Mouse (Mus musculus): ENCODE measurements around the gene Flywch1. TPM values are rescaled to one million over a fixed set of nuclear protein-coding genes. Genes with fewer than 3 reads are reported as not detected.
A peak's percentile ranks its signal among the peaks of the same experiment; 100 is the strongest.

The Flywch1 gene
- polyA plus RNA-seq, 1 experiment from 2014 or later = 72.1 TPM

DNA sequence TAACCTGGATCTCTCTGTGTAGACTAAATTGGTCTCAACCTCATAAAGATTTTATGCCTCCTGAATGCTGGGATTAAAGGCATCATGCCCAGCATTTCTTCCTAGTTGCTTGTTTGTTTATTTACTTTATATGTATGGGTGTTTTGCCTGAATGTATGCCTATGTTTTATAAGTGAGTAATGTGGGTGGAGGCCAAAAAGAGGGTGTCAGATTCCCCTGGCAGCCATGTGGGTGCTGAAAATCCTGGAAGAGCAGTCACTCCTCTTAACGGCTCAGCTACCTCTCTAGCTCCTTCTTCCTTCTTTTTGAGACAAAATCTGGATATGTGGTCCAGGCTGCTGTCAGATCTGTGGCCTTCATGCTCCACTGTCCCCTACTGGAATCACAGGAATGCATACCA is 41.0 kb downstream of the Flywch1 start:
- Histone ChIP-seq H3K4me2 (replicated peaks) (no peak overlapping the region), H3K27ac (replicated peaks) (no peak overlapping the region), H3K4me1 (peaks cover 12% of the 10 kb centered on the region; the same call in 1 of the 2 replicates), H3K9ac (no peak overlapping the region), H3K36me3 (peaks cover 3% of the 10 kb centered on the region; the same call in 1 of the 2 replicates), H3K9me3 (replicated peaks) (no peaks in the 10 kb centered on the region), H3K27me3 (no peaks in the 10 kb centered on the region), H3K4me3 (replicated peaks) (no peak overlapping the region)
- no peak for ATAC-seq (ENCODE audit: insufficient number of reproducible peaks, low FRiP score, low TSS enrichment, low read depth)
- WGBS = 20% methylated on average over 1 of the region's 1 CpGs

DNA sequence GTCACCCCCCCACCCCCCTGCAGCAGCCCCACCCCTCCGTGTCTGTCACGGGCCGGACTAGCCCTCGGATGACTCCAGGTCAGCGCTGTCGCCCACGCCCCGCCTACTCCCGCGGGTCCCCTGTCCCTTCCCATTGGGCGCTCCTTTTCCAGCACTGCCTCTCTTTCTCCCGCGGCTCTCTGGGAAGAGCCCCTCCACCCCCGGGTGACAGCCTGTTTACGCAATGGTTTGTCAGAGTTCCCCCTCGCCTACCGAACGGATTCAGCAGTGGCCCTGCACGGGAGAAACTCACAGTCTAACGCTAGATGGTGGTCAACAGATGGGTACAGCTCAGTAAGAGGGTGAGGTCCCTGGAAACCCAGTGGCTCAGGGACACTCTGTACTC is 44.7 kb downstream of the Flywch1 start:
- no peaks in the 10 kb centered on the region for H3K27me3 ChIP-seq
- under 1% methylated on average over 20 of the region's 20 CpGs for WGBS
- no peaks in the 10 kb centered on the region for H3K36me3 ChIP-seq
- ATAC-seq (ENCODE audit: insufficient number of reproducible peaks, low FRiP score, low TSS enrichment, low read depth) = peak; percentile 86
- peaks cover 13% of the 10 kb centered on the region; the same call in 1 of the 2 replicates for H3K4me1 ChIP-seq
- no peaks in the 10 kb centered on the region for H3K9me3 ChIP-seq (replicated peaks)
- peak overlapping the region; percentile 71 for H3K27ac ChIP-seq (replicated peaks)
- peak overlapping the region; percentile 82 for H3K4me2 ChIP-seq (replicated peaks)
- peak overlapping the region; percentile 95 for H3K4me3 ChIP-seq (replicated peaks)
- H3K9ac ChIP-seq = peak overlapping the region; percentile 55

DNA sequence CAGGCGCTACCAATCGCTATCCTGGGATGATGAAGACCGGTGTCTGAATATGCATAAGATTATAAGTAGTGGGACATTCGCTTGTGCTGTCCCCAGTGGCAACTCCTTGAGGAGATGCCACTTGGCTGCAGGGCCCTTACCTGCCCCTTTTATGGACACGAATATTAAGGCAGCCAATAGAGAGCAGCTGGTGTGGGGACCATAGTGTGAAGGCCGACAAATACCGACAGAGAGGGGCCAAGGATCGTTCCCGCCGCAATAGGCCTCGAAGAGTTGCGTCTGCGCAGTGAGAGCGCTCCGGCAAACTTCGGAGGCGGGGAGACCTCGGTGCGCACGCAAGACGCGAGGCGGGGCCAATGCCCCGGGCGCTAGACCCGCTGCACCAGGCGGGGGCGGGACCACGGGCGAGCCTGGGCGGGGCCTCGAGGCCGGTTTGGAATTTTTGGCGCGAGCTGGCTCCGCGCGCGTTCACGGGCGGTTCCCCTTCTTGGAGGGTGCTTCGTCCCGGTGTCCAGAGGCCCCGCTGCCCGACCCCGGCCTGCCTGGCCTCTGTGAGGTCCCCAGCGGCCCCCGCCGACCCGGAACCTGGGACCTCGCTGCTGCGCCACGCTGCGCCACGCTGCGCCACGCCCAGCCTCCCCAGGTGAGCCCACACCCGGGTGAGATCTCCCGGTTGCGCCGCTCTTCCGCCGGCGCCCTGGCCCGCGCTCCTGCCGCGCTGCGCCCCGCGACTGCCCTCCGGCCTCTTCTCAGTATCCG is 45.2 kb downstream of the Flywch1 start, which contains the start of gene Pkmyt1:
Gene Pkmyt1, plus strand, starts transcription at position 338 of the 759 bp plus-strand sequence.
- peak within 1 kb of the TSS; percentile 71 for H3K27ac ChIP-seq (replicated peaks)
- peak; percentile 94 for ATAC-seq (ENCODE audit: insufficient number of reproducible peaks, low FRiP score, low TSS enrichment, low read depth)
- H3K4me2 ChIP-seq (replicated peaks) = peak within 1 kb of the TSS; percentile 82
- H3K36me3 ChIP-seq = no peaks in the 10 kb centered on the region
- H3K4me3 ChIP-seq (replicated peaks) = peak within 1 kb of the TSS; percentile 95
- peaks cover 13% of the 10 kb centered on the region; the same call in 1 of the 2 replicates for H3K4me1 ChIP-seq
- no peaks in the 10 kb centered on the region for H3K9me3 ChIP-seq (replicated peaks)
- H3K9ac ChIP-seq = peak within 1 kb of the TSS; percentile 55
- WGBS = under 1% methylated on average over 71 of the region's 73 CpGs
- H3K27me3 ChIP-seq = no peaks in the 10 kb centered on the region

DNA sequence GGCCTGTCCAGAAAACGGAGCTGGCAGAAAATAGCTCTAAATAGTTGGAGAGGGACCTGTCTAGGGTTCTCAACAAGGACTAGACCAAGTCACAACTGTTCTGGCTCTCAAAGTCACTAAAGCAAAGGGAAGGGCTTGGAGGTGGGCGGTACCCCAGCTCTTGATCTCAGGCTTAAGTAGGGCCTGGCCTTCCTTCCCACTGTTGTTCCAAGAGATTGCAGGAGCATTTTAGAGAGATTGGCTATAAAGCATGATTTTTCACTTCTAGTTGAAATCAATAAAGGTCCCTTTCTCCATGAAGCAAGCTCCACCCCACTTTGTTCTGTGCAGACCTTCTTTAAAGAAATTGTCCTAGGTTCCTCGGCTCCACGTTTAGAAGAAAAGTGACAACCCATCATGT is 45.9 kb downstream of the Flywch1 start:
- peak overlapping the region; percentile 82 for H3K4me2 ChIP-seq (replicated peaks)
- H3K4me1 ChIP-seq = peaks cover 13% of the 10 kb centered on the region; the same call in 1 of the 2 replicates
- H3K36me3 ChIP-seq = no peaks in the 10 kb centered on the region
- 62% methylated on average over 4 of the region's 4 CpGs for WGBS
- H3K9ac ChIP-seq = peak overlapping the region; percentile 55
- H3K4me3 ChIP-seq (replicated peaks) = peak overlapping the region; percentile 95
- no peak for ATAC-seq (ENCODE audit: insufficient number of reproducible peaks, low FRiP score, low TSS enrichment, low read depth)
- no peaks in the 10 kb centered on the region for H3K9me3 ChIP-seq (replicated peaks)
- peak overlapping the region; percentile 71 for H3K27ac ChIP-seq (replicated peaks)
- H3K27me3 ChIP-seq = no peaks in the 10 kb centered on the region

DNA sequence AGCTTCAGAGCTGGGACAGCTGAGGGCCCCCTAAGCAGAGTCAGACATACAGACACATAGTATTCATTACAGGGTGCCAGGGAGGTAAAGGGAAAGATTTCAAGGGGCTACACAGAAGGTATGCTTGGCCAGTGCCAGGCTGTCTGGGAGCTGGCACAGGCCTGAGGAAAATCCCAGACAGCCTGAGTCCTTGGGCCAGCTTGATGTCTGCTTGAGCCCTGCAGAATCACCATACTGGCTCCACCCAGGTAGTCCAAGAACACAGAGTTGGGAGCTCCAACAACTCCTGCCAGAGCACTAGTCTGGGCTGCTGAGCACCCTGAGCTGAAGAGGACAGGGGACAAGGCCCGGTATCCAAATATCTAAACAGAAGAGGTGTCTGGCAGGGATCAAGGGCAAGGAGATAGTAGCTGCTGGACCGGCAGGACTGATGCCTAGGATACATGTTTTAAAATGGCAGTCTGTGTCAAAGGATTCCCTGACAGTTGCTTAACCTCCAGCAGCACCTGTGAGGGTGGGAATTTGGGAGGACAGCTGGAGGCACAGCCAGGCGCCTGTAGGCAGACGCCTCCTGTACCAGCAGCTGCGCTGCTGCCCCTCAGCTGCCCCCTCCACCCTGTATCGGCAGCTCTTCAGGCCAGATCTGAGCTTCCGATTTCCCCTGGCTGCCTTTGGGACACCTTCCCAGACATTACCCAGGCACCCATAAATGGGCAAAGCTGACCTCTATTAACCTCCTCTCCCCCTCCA is 48.9 kb downstream of the Flywch1 start, which contains the start of gene 1520401A03Rik:
Gene 1520401A03Rik, minus strand, starts transcription at position 408 of the 750 bp plus-strand sequence.
- no peak within 1 kb of the TSS for H3K4me3 ChIP-seq (replicated peaks)
- no peaks in the 10 kb centered on the region for H3K36me3 ChIP-seq
- H3K9ac ChIP-seq = no peak within 1 kb of the TSS
- H3K4me1 ChIP-seq = peaks cover 12% of the 10 kb centered on the region; the same call in 1 of the 2 replicates
- no peak for ATAC-seq (ENCODE audit: insufficient number of reproducible peaks, low FRiP score, low TSS enrichment, low read depth)
- WGBS = 65% methylated on average over 7 of the region's 7 CpGs
- no peak within 1 kb of the TSS; the same call in 1 of the 2 replicates for H3K27ac ChIP-seq (replicated peaks)
- no peak within 1 kb of the TSS for H3K4me2 ChIP-seq (replicated peaks)
- no peaks in the 10 kb centered on the region for H3K27me3 ChIP-seq
- no peaks in the 10 kb centered on the region for H3K9me3 ChIP-seq (replicated peaks)

DNA sequence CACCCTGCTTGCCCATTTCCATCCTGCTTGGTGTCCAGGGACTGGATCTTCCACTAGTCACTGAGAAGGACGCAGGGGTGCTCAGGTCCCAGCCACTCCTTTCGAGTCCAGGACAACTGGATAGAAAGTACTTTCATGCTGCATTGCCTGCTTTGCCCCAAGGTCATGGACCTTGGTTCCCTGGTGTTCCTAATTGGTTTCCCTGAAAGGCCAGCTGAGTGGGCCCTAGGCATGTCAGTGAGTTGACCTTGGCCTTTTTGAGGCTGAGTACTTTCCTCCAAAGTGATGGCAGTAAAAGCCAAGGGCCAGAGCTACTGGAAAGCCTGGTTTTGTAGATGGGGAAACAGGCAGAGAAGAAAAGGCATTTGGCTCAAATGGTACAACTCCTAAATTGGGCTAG is 49.5 kb downstream of the Flywch1 start:
- ATAC-seq (ENCODE audit: insufficient number of reproducible peaks, low FRiP score, low TSS enrichment, low read depth) = no peak
- Histone ChIP-seq H3K36me3 (no peaks in the 10 kb centered on the region), H3K27me3 (no peaks in the 10 kb centered on the region), H3K9me3 (replicated peaks) (no peaks in the 10 kb centered on the region), H3K4me2 (replicated peaks) (no peak overlapping the region), H3K4me1 (peaks cover 7% of the 10 kb centered on the region; the same call in 1 of the 2 replicates), H3K9ac (no peak overlapping the region), H3K4me3 (replicated peaks) (no peak overlapping the region), H3K27ac (replicated peaks) (no peak overlapping the region; the same call in 1 of the 2 replicates)
- 76% methylated on average over 2 of the region's 2 CpGs for WGBS

DNA sequence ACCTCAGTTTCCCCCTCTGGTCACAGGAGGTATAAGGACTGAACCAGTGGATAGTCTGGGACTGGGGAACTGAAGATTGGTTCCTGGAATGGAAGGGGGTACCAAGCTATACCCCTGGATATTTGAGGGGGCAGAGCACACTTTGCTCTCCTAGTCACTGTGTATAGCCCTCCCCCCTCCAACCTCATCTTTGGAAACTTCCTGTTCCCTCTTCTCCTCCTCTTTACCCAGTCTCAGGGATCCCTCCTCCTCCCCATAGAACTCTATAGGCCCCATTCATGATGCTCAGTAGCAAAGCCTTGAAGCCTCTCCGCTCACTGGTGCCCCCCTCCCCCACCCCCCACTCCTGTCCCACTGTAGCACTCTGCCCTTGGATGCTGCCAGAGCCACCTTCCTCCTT is 51.9 kb downstream of the Flywch1 start:
- ATAC-seq (ENCODE audit: insufficient number of reproducible peaks, low FRiP score, low TSS enrichment, low read depth) = no peak
- WGBS = 11% methylated on average over 1 of the region's 1 CpGs
- Histone ChIP-seq H3K9me3 (replicated peaks) (no peaks in the 10 kb centered on the region), H3K36me3 (no peaks in the 10 kb centered on the region), H3K4me3 (replicated peaks) (no peak overlapping the region), H3K27ac (replicated peaks) (no peak overlapping the region), H3K4me2 (replicated peaks) (no peak overlapping the region), H3K9ac (no peak overlapping the region), H3K27me3 (no peaks in the 10 kb centered on the region), H3K4me1 (no peaks in the 10 kb centered on the region)

DNA sequence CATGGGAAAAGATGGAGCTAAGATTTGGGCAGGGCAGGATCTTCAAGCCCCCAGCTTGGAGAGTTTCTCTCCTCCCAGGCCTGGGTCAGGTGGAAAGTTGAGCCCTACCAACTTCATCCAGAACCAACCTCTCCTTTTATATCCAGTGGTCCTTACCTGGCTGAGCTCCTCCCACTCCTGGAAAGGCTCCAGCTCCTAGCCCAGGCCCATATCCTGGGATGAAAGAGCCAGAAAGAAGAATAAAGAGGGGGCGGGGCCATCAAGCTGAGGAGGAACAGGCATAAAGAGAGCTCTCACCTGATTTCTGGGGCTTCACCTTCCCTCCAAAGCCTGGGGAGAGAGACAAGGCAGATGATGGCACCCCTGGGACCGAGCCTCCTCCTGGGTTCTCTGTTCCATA is 54.4 kb downstream of the Flywch1 start:
- H3K9me3 ChIP-seq (replicated peaks) = no peaks in the 10 kb centered on the region
- no peaks in the 10 kb centered on the region for H3K4me1 ChIP-seq
- no peaks in the 10 kb centered on the region for H3K36me3 ChIP-seq
- H3K4me3 ChIP-seq (replicated peaks) = no peak overlapping the region
- no peak for ATAC-seq (ENCODE audit: insufficient number of reproducible peaks, low FRiP score, low TSS enrichment, low read depth)
- no peak overlapping the region for H3K27ac ChIP-seq (replicated peaks)
- WGBS = 59% methylated on average over 2 of the region's 2 CpGs
- H3K9ac ChIP-seq = no peak overlapping the region
- no peaks in the 10 kb centered on the region for H3K27me3 ChIP-seq
- H3K4me2 ChIP-seq (replicated peaks) = no peak overlapping the region

DNA sequence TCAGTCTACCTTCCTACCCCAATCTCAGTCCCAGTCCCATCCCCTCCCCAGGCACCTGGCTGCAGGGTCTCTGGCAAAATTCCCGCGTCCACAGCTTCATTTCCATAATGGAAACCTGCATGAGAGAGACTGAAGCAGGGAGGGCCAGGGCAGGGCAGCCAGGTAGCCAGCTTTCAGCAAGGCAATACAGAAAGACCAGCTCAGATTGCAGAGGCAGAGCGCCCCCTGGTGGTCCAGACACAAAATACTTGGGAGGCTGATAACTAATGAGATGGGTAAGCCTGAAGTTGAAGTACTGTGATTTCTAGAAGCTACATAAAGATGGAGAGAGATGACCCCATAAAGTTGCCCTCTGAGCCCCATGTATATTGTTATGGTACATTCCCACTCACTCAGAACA is 65.2 kb downstream of the Flywch1 start:
- peak; percentile 30; the same call in 1 of the 2 replicates for ATAC-seq (ENCODE audit: insufficient number of reproducible peaks, low FRiP score, low TSS enrichment, low read depth)
- Histone ChIP-seq H3K4me1 (peaks cover 13% of the 10 kb centered on the region), H3K9me3 (replicated peaks) (no peaks in the 10 kb centered on the region), H3K4me3 (replicated peaks) (no peak overlapping the region), H3K4me2 (replicated peaks) (no peak overlapping the region), H3K36me3 (no peaks in the 10 kb centered on the region), H3K27ac (replicated peaks) (no peak overlapping the region), H3K27me3 (peaks cover 5% of the 10 kb centered on the region), H3K9ac (no peak overlapping the region)
- 2% methylated on average over 3 of the region's 3 CpGs for WGBS

DNA sequence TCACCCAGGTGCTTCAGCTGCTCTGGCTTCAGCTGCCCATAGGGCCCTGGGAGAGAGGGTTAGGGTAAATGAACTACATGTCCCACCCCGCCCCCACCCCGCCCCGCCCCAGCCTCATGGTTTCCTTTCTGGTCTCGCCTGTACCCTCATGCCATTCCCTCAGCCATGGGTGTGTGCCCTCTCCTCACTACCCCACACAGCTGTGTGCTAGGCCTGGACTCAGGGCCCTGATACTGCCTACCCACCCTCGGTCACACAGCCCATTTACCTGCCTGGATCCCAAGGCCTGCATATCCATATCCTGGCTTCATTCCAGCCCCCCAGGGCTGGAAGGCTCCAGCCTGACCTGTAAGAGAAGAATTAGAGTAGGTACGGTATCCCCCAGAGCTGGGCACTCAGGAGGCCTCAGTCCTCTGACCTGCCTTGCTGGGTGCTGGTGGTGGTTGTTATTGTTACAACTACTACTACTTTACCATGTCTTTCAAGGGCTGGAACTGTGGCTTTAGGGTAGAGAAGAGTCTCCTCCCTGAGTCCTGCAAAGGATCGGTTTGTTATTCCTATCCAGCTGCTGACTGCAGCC is 65.8 kb downstream of the Flywch1 start:
- H3K4me3 ChIP-seq (replicated peaks) = no peak overlapping the region
- 70% methylated on average over 7 of the region's 7 CpGs for WGBS

DNA sequence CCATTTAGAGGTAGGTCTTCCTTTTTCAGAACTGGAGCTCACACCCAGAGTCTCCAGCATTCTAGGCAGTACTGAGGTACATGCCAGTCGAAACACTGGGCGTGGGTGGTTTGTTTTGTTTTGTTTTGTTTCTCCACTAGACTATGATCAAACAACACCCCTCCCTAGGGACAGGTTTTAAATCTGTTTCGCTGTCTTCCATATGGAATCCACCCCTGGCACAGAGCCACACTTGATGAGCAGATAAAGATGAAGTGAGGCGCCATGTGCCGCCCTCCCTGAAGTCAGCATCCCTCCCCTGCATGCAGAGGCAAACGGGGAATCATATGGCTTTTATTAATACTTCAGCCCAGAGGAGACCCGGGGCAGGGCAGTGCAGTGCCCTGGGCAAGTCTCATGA is 66.7 kb downstream of the Flywch1 start:
- no peak overlapping the region for H3K4me3 ChIP-seq (replicated peaks)
- H3K36me3 ChIP-seq = no peaks in the 10 kb centered on the region
- H3K9me3 ChIP-seq (replicated peaks) = no peaks in the 10 kb centered on the region
- H3K27ac ChIP-seq (replicated peaks) = no peak overlapping the region
- peaks cover 20% of the 10 kb centered on the region for H3K27me3 ChIP-seq
- no peak overlapping the region for H3K4me2 ChIP-seq (replicated peaks)
- peaks cover 20% of the 10 kb centered on the region for H3K4me1 ChIP-seq
- no peak overlapping the region for H3K9ac ChIP-seq
- 10% methylated on average over 7 of the region's 7 CpGs for WGBS
- ATAC-seq (ENCODE audit: insufficient number of reproducible peaks, low FRiP score, low TSS enrichment, low read depth) = no peak

More for the DNA sequence above, 65.8 kb downstream of the Flywch1 start:
- ATAC-seq (ENCODE audit: insufficient number of reproducible peaks, low FRiP score, low TSS enrichment, low read depth) = no peak
- Histone ChIP-seq H3K4me2 (replicated peaks) (no peak overlapping the region), H3K4me1 (peaks cover 13% of the 10 kb centered on the region), H3K27ac (replicated peaks) (no peak overlapping the region), H3K9ac (no peak overlapping the region), H3K9me3 (replicated peaks) (no peaks in the 10 kb centered on the region), H3K27me3 (peaks cover 11% of the 10 kb centered on the region), H3K36me3 (no peaks in the 10 kb centered on the region)
